Mouse (Mus musculus): ENCODE measurements around the gene Sema4c.

DNA sequence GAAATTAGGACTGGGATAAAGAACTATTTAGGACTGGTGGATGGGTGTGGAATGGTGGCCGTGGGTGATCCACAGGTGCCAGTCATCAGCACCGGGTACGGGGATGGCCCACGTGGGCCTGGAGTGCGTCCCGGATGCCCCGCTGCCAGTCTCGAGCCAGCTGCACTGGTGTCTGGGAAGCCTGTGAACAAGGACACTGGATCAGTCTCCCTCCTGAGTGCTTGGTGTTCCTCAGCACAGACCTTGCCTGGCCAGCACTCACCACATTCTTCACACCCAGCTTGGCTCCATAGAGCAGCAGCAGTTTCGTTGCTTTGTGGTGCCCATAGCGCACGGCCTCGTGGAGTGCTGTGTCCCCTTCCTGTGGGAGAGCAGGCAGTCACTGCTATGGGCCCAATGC is 26.7 kb downstream of the Sema4c start:
- TF ChIP-seq ZC3H11A (IDR thresholded peaks at IDR 0.05; ENCODE audit: borderline replicate concordance, low read depth, low read length): no peak
- no peak for TF ChIP-seq CHD2 (IDR thresholded peaks at IDR 0.05; ENCODE audit: low read depth, low read length)
- no peak for TF ChIP-seq ZNF384 (IDR thresholded peaks at IDR 0.05; ENCODE audit: low read depth, low read length)
- TF ChIP-seq MAFK (IDR thresholded peaks at IDR 0.05; ENCODE audit: insufficient read depth, low read depth, low read length): no peak
